Mouse (Mus musculus) heart, postnatal 0 days (tissue): ENCODE measurements around the gene Abhd6. TPM values are rescaled to one million over a fixed set of nuclear protein-coding genes. Genes with fewer than 3 reads are reported as not detected.

ENCODE experiments used
- ATAC-seq: fragments of 200-750 bp; cut with Nextera tagmentation; 2 replicates; pipeline ENCODE4 v1.8.0; 2017; ENCODE audit warnings: low read depth, moderate number of reproducible peaks, moderate library complexity; ENCODE audit not compliant: insufficient read depth
- DNase-seq: peaks from one replicate; pipeline ENCODE4 v3.0.0-alpha.2; 2016; ENCODE audit warnings: low spot score
- H3K27ac ChIP-seq: fragments of 300-500 bp; sonication (generic); 2 replicates; pipeline ENCODE4 v1.5.1; 2014; ENCODE audit warnings: low read depth, mild to moderate bottlenecking
- H3K27me3 ChIP-seq: fragments of 300-500 bp; sonication (generic); 2 replicates; pipeline ENCODE4 v1.6.1; 2014; ENCODE audit warnings: low read length, mixed read lengths; ENCODE audit not compliant: control insufficient read depth, insufficient read depth
- H3K36me3 ChIP-seq: fragments of 300-500 bp; sonication (generic); replicated peaks from 2 replicates; pipeline ENCODE4 v1.6.1; 2014; ENCODE audit warnings: low read length, mixed read lengths; ENCODE audit not compliant: control insufficient read depth, insufficient read depth
- H3K4me1 ChIP-seq: fragments of 300-500 bp; sonication (generic); 2 replicates; pipeline ENCODE4 v1.6.1; 2014; ENCODE audit warnings: antibody characterized with exemption; ENCODE audit not compliant: control insufficient read depth, insufficient read depth
- H3K4me2 ChIP-seq: fragments of 300-500 bp; sonication (generic); 2 replicates; pipeline ENCODE4 v1.6.1; 2014; ENCODE audit warnings: low read depth, mild to moderate bottlenecking, low read length, moderate library complexity
- H3K4me3 ChIP-seq: fragments of 300-500 bp; sonication (generic); 2 replicates; pipeline ENCODE4 v1.5.1; 2014; ENCODE audit warnings: low read depth, low read length
- H3K9ac ChIP-seq: fragments of 300-500 bp; sonication (generic); replicated peaks from 2 replicates; pipeline ENCODE4 v1.6.1; 2014; ENCODE audit warnings: low read depth, low read length, mixed read lengths
- H3K9me3 ChIP-seq: fragments of 300-500 bp; sonication (generic); replicated peaks from 2 replicates; pipeline ENCODE4 v1.6.1; 2016; ENCODE audit warnings: low read length; ENCODE audit not compliant: control insufficient read depth
- CTCF ChIP-seq: IDR thresholded peaks from 2 replicates; pipeline ENCODE4 v1.5.1; 2016; ENCODE audit warnings: antibody characterized with exemption, control low read depth, low read depth
- EP300 ChIP-seq: IDR thresholded peaks from 2 replicates; pipeline ENCODE4 v1.6.1; 2016; ENCODE audit warnings: antibody characterized with exemption, low read depth
- WGBS: fragments of 180-500 bp; shearing (Covaris S2); extraction: QIAGEN DNeasy Blood & Tissue Kit; methylation state at CpG from one replicate; pipeline ENCODE4 v1.1.7; 2014; 5-methylcytosine and 5-hydroxymethylcytosine counted together
- polyA plus RNA-seq: library from polyadenylated mRNA; unstranded; fragments of >200 nt; fragmentation: Nextera tagmentation; extraction: Ambion mirVana; gene quantifications from 2 replicates; pipeline ENCODE4 v1.2.1, GENCODE M21; 2015
- total RNA-seq: library from RNA; depleted of rRNA; stranded (reverse); fragments of >200 nt; gene quantifications from 2 replicates; pipeline ENCODE4 v1.2.3, GENCODE M21; 2014; ENCODE audit warnings: low replicate concordance

The Abhd6 gene
- total and polyA plus RNA-seq, 2 experiments from 2014 or later = 2.2 to 9.1 TPM

GRCm38 (mm10) chr14:8049334-8049733 is 46.6 kb downstream of the Abhd6 start:
- Histone ChIP-seq H3K27me3 (no peaks in the 10 kb centered on the region), H3K9me3 (no peaks in the 10 kb centered on the region), H3K9ac (no peak overlapping the region), H3K4me2 (no peak overlapping the region), H3K36me3 (peaks cover 29% of the 10 kb centered on the region), H3K4me3 (no peak overlapping the region), H3K27ac (no peak overlapping the region), H3K4me1 (no peaks in the 10 kb centered on the region)
- 78% methylated on average over 10 of the region's 10 CpGs for WGBS
- TF ChIP-seq CTCF (no peak), EP300 (no peak)
- DNase-seq = no peak
- no peak for ATAC-seq

- H3K4me2 ChIP-seq = no peak overlapping the region
- H3K27me3 ChIP-seq = no peaks in the 10 kb centered on the region
- no peak overlapping the region for H3K27ac ChIP-seq
- no peak overlapping the region for H3K9ac ChIP-seq
- H3K9me3 ChIP-seq = no peaks in the 10 kb centered on the region
- WGBS = 85% methylated on average over 2 of the region's 2 CpGs
- peaks cover 23% of the 10 kb centered on the region for H3K36me3 ChIP-seq
- no peak for ATAC-seq
- H3K4me3 ChIP-seq = no peak overlapping the region
- DNase-seq = no peak
- TF ChIP-seq CTCF = no peak
- TF ChIP-seq EP300 = no peak
- no peaks in the 10 kb centered on the region for H3K4me1 ChIP-seq
These were observed 49.2 kb downstream of the Abhd6 start for GRCm38 (mm10) chr14:8051869-8052268.

GRCm38 (mm10) chr14:8052661-8053060 is 50.0 kb downstream of the Abhd6 start:
- no peak overlapping the region for H3K9ac ChIP-seq
- no peak overlapping the region for H3K4me2 ChIP-seq
- H3K36me3 ChIP-seq = peaks cover 20% of the 10 kb centered on the region
- H3K4me1 ChIP-seq = no peaks in the 10 kb centered on the region
- H3K27me3 ChIP-seq = no peaks in the 10 kb centered on the region
- no peak overlapping the region for H3K27ac ChIP-seq
- ATAC-seq (no peak), DNase-seq (no peak)
- TF ChIP-seq EP300 (no peak), CTCF (no peak)
- no peaks in the 10 kb centered on the region for H3K9me3 ChIP-seq
- 92% methylated on average over 7 of the region's 7 CpGs for WGBS
- no peak overlapping the region for H3K4me3 ChIP-seq

GRCm38 (mm10) chr14:8054310-8055102 is 51.8 kb downstream of the Abhd6 start:
- Histone ChIP-seq H3K4me2 (no peak overlapping the region), H3K9ac (no peak overlapping the region), H3K36me3 (peaks cover 11% of the 10 kb centered on the region; the same call in 1 of the 2 replicates), H3K27me3 (no peaks in the 10 kb centered on the region), H3K4me1 (no peaks in the 10 kb centered on the region), H3K27ac (no peak overlapping the region), H3K4me3 (no peak overlapping the region), H3K9me3 (no peaks in the 10 kb centered on the region)
- TF ChIP-seq EP300 (no peak), CTCF (no peak)
- WGBS = 47% methylated on average over 17 of the region's 17 CpGs
- no peak for DNase-seq
- no peak for ATAC-seq

GRCm38 (mm10) chr14:8056076-8056475 is 53.4 kb downstream of the Abhd6 start:
- ATAC-seq (no peak), DNase-seq (no peak)
- no peaks in the 10 kb centered on the region for H3K4me1 ChIP-seq
- no peaks in the 10 kb centered on the region for H3K9me3 ChIP-seq
- H3K4me3 ChIP-seq = no peak overlapping the region
- H3K27ac ChIP-seq = no peak overlapping the region
- H3K4me2 ChIP-seq = no peak overlapping the region
- 87% methylated on average over 5 of the region's 5 CpGs for whole genome bisulfite sequencing
- H3K27me3 ChIP-seq = no peaks in the 10 kb centered on the region
- no peaks in the 10 kb centered on the region for H3K36me3 ChIP-seq
- TF ChIP-seq CTCF = no peak
- TF ChIP-seq EP300 = no peak
- no peak overlapping the region for H3K9ac ChIP-seq

GRCm38 (mm10) chr14:8059938-8060337 is 57.2 kb downstream of the Abhd6 start:
- Histone ChIP-seq H3K9ac (no peak overlapping the region), H3K27me3 (no peaks in the 10 kb centered on the region), H3K36me3 (no peaks in the 10 kb centered on the region), H3K4me2 (no peak overlapping the region), H3K4me1 (no peaks in the 10 kb centered on the region), H3K9me3 (no peaks in the 10 kb centered on the region), H3K27ac (no peak overlapping the region), H3K4me3 (no peak overlapping the region)
- TF ChIP-seq EP300 (no peak), CTCF (no peak)
- DNase-seq (no peak), ATAC-seq (no peak)
- WGBS = 86% methylated on average over 7 of the region's 7 CpGs
